Mouse (Mus musculus) inflammation-experienced regulatory T-cells, adult 6 months (primary cell): ENCODE results near the gene 2410015M20Rik. TPM values are rescaled to one million over a fixed set of nuclear protein-coding genes. Genes with fewer than 3 reads are reported as not detected.

Source experiments
- ATAC-seq: one replicate; pipeline ENCODE4 v1.8.0; 2017
- polyA plus RNA-seq, 3 experiments: library from polyadenylated mRNA; unstranded; fragments of 100-300 nt; shearing (Covaris generic); gene quantifications; one replicate each; pipeline ENCODE4 v1.2.1; 2017

Gene 2410015M20Rik
- polyA plus RNA-seq, 3 experiments from 2014 or later = 203 to 308 (median 286) TPM

- ATAC-seq = no peak
Measured at GRCm38 (mm10) chr17:56570287-56570686, 39.3 kb downstream of the 2410015M20Rik start.

GRCm38 (mm10) chr17:56567370-56567769, 42.2 kb downstream of the 2410015M20Rik start:
- ATAC-seq = no peak

GRCm38 (mm10) chr17:56566918-56567317, 42.7 kb downstream of the 2410015M20Rik start:
- ATAC-seq = no peak

- no peak for ATAC-seq
Measured at GRCm38 (mm10) chr17:56566293-56566692, 43.3 kb downstream of the 2410015M20Rik start.

- ATAC-seq = no peak
Measured at GRCm38 (mm10) chr17:56561866-56562265, 47.7 kb downstream of the 2410015M20Rik start.

- no peak for ATAC-seq
Measured at GRCm38 (mm10) chr17:56560131-56560530, 49.4 kb downstream of the 2410015M20Rik start.

GRCm38 (mm10) chr17:56559386-56559785, 50.2 kb downstream of the 2410015M20Rik start:
- ATAC-seq = no peak

GRCm38 (mm10) chr17:56558448-56558847, 51.1 kb downstream of the 2410015M20Rik start:
- ATAC-seq = peak; percentile 65

Other genes with a start within 250 kb of the 2410015M20Rik start
- 10 to 100 TPM in 1 of 3 experiments, 1 to 10 TPM in 2; 7.2 to 10.9 (median 8.8) TPM for gene Ptprs, start 133.3 kb downstream of the 2410015M20Rik start, polyA plus RNA-seq
- not detected for gene Znrf4, start 97.3 kb downstream of the 2410015M20Rik start, polyA plus RNA-seq
- gene Gm20219, start 55.4 kb downstream of the 2410015M20Rik start, polyA plus RNA-seq = 1 to 10 TPM in 2 of 3 experiments, under 1 TPM in 1; 0.67 to 4.4 (median 3.5) TPM
- 10 to 100 TPM; 35.0 to 55.9 (median 51.8) TPM for gene Safb2, start 25.2 kb downstream of the 2410015M20Rik start, polyA plus RNA-seq
- 10 to 100 TPM; 36.9 to 55.3 (median 39.7) TPM for gene Safb, start 24.9 kb downstream of the 2410015M20Rik start, polyA plus RNA-seq
- 1,000 to 10,000 TPM; 2,478 to 5,003 (median 4,913) TPM for gene Rpl36, start 3.6 kb upstream of the 2410015M20Rik start, polyA plus RNA-seq
- gene Lonp1, start 17.1 kb upstream of the 2410015M20Rik start, polyA plus RNA-seq = 1 to 10 TPM; 7.5 to 8.1 (median 8.1) TPM
- gene Catsperd, start 18.4 kb upstream of the 2410015M20Rik start, polyA plus RNA-seq = 1 to 10 TPM in 2 of 3 experiments, under 1 TPM in 1; 0.68 to 3.9 (median 3.3) TPM
- 10 to 100 TPM; 54.4 to 59.4 (median 58.4) TPM for gene Ranbp3, start 63.5 kb upstream of the 2410015M20Rik start, polyA plus RNA-seq
- gene Ndufa11, start 108.0 kb upstream of the 2410015M20Rik start, polyA plus RNA-seq = 100 to 1,000 TPM; 216 to 257 (median 247) TPM
- 1 to 10 TPM; 3.1 to 7.4 (median 3.8) TPM for gene Vmac, start 108.3 kb upstream of the 2410015M20Rik start, polyA plus RNA-seq
- gene Nrtn, start 147.8 kb upstream of the 2410015M20Rik start, polyA plus RNA-seq = not detected
- 10 to 100 TPM; 16.2 to 34.6 (median 34.0) TPM for gene Dus3l, start 155.0 kb upstream of the 2410015M20Rik start, polyA plus RNA-seq
- gene Prr22, start 160.5 kb upstream of the 2410015M20Rik start, polyA plus RNA-seq = under 1 TPM; 0.59 to 0.79 (median 0.75) TPM
- gene Rfx2, start 221.2 kb upstream of the 2410015M20Rik start, polyA plus RNA-seq = 1 to 10 TPM in 2 of 3 experiments, under 1 TPM in 1; 0.62 to 3.3 (median 1.5) TPM